Mouse (Mus musculus) stomach, embryonic 16.5 days (tissue): Measurements from ENCODE around the gene Slc10a7. TPM values are rescaled to one million over a fixed set of nuclear protein-coding genes. Genes with fewer than 3 reads are reported as not detected.

Source experiments
- ATAC-seq: fragments of 200-750 bp; cut with Nextera tagmentation; 2 replicates; pipeline ENCODE4 v1.8.0; 2017; ENCODE audit warnings: moderate number of reproducible peaks, moderate TSS enrichment; ENCODE audit not compliant: insufficient read depth, low FRiP score
- H3K27ac ChIP-seq: fragments of 300-500 bp; sonication (generic); 2 replicates; pipeline ENCODE4 v1.5.1; 2014; ENCODE audit warnings: low read length
- H3K27me3 ChIP-seq: fragments of 300-500 bp; sonication (generic); 2 replicates; pipeline ENCODE4 v1.6.1; 2014; ENCODE audit warnings: low read length, control low read depth, mixed read lengths; ENCODE audit not compliant: control insufficient read depth, insufficient read depth
- H3K36me3 ChIP-seq: fragments of 300-500 bp; sonication (generic); 2 replicates; pipeline ENCODE4 v1.6.1; 2014; ENCODE audit warnings: low read length; ENCODE audit not compliant: control insufficient read depth, insufficient read depth
- H3K4me1 ChIP-seq: fragments of 300-500 bp; sonication (generic); 2 replicates; pipeline ENCODE4 v1.6.1; 2014; ENCODE audit warnings: low read length, control low read depth, mixed read lengths; ENCODE audit not compliant: control insufficient read depth, insufficient read depth
- H3K4me2 ChIP-seq: fragments of 300-500 bp; sonication (generic); 2 replicates; pipeline ENCODE4 v1.6.1; 2014; ENCODE audit warnings: low read depth, low read length, mixed read lengths
- H3K4me3 ChIP-seq: fragments of 300-500 bp; sonication (generic); replicated peaks from 2 replicates; pipeline ENCODE4 v1.5.1; 2014; ENCODE audit warnings: mild to moderate bottlenecking, low read length
- H3K9ac ChIP-seq: fragments of 300-500 bp; sonication (generic); 2 replicates; pipeline ENCODE4 v1.6.1; 2014; ENCODE audit warnings: low read length
- H3K9me3 ChIP-seq: fragments of 300-500 bp; sonication (generic); replicated peaks from 2 replicates; pipeline ENCODE4 v1.6.1; 2016; ENCODE audit warnings: low read length, control low read depth; ENCODE audit not compliant: control insufficient read depth
- WGBS: fragments of 180-500 bp; shearing (Covaris S2); extraction: QIAGEN DNeasy Blood & Tissue Kit; methylation state at CpG from one replicate; pipeline ENCODE4 v1.1.7; 2014; 5-methylcytosine and 5-hydroxymethylcytosine counted together
- polyA plus RNA-seq: library from polyadenylated mRNA; unstranded; fragments of >200 nt; fragmentation: Nextera tagmentation; extraction: Ambion mirVana; gene quantifications from 2 replicates; pipeline ENCODE4 v1.2.1, GENCODE M21; 2015

Gene Slc10a7
- polyA plus RNA-seq, 1 experiment from 2014 or later, result 20.8 TPM

GRCm38 (mm10) chr8:78759139-78759538 is 250.0 kb downstream of the Slc10a7 start:
- Histone ChIP-seq H3K4me1 (no peaks in the 10 kb centered on the region), H3K36me3 (no peaks in the 10 kb centered on the region), H3K27ac (no peak overlapping the region), H3K9ac (no peak overlapping the region), H3K4me2 (no peak overlapping the region), H3K27me3 (no peaks in the 10 kb centered on the region), H3K4me3 (no peak overlapping the region), H3K9me3 (no peaks in the 10 kb centered on the region)
- no peak for ATAC-seq

- no peaks in the 10 kb centered on the region for H3K4me1 ChIP-seq
- H3K27me3 ChIP-seq, result no peaks in the 10 kb centered on the region
- no peak overlapping the region for H3K27ac ChIP-seq
- no peaks in the 10 kb centered on the region for H3K36me3 ChIP-seq
- no peak overlapping the region for H3K4me3 ChIP-seq
- H3K9ac ChIP-seq, result no peak overlapping the region
- ATAC-seq, result no peak
- no peak overlapping the region for H3K4me2 ChIP-seq
- H3K9me3 ChIP-seq, result no peaks in the 10 kb centered on the region
Observed at GRCm38 (mm10) chr8:78764976-78765375, 255.8 kb downstream of the Slc10a7 start.

- no peaks in the 10 kb centered on the region for H3K27me3 ChIP-seq
- ATAC-seq, result no peak
- H3K27ac ChIP-seq, result no peak overlapping the region
- WGBS, result 97% methylated on average over 1 of the region's 1 CpGs
- no peaks in the 10 kb centered on the region for H3K36me3 ChIP-seq
- H3K4me1 ChIP-seq, result no peaks in the 10 kb centered on the region
- H3K4me3 ChIP-seq, result no peak overlapping the region
- H3K9me3 ChIP-seq, result no peaks in the 10 kb centered on the region
- no peak overlapping the region for H3K9ac ChIP-seq
- no peak overlapping the region for H3K4me2 ChIP-seq
Observed at GRCm38 (mm10) chr8:78765556-78765955, 256.4 kb downstream of the Slc10a7 start.

- no peak overlapping the region for H3K4me3 ChIP-seq
- H3K27ac ChIP-seq, result no peak overlapping the region
- H3K27me3 ChIP-seq, result no peaks in the 10 kb centered on the region
- H3K9ac ChIP-seq, result no peak overlapping the region
- no peaks in the 10 kb centered on the region for H3K36me3 ChIP-seq
- no peak overlapping the region for H3K4me2 ChIP-seq
- WGBS, result 88% methylated on average over 3 of the region's 3 CpGs
- no peaks in the 10 kb centered on the region for H3K9me3 ChIP-seq
- ATAC-seq, result no peak
- no peaks in the 10 kb centered on the region for H3K4me1 ChIP-seq
Observed at GRCm38 (mm10) chr8:78770584-78770983, 261.4 kb downstream of the Slc10a7 start.

- H3K27me3 ChIP-seq, result no peaks in the 10 kb centered on the region
- peak; percentile 73; the same call in 1 of the 2 replicates for ATAC-seq
- no peak overlapping the region for H3K9ac ChIP-seq
- no peak overlapping the region for H3K4me3 ChIP-seq
- 61% methylated on average over 7 of the region's 7 CpGs for WGBS
- no peak overlapping the region for H3K4me2 ChIP-seq
- H3K9me3 ChIP-seq, result no peaks in the 10 kb centered on the region
- no peak overlapping the region for H3K27ac ChIP-seq
- no peaks in the 10 kb centered on the region for H3K36me3 ChIP-seq
- no peaks in the 10 kb centered on the region for H3K4me1 ChIP-seq
Observed at GRCm38 (mm10) chr8:78771256-78771655, 262.1 kb downstream of the Slc10a7 start.

GRCm38 (mm10) chr8:78776816-78777215 is 267.7 kb downstream of the Slc10a7 start:
- no peak overlapping the region for H3K9ac ChIP-seq
- H3K4me3 ChIP-seq, result no peak overlapping the region
- WGBS, result 80% methylated on average over 9 of the region's 9 CpGs
- no peaks in the 10 kb centered on the region for H3K27me3 ChIP-seq
- no peaks in the 10 kb centered on the region for H3K9me3 ChIP-seq
- no peak overlapping the region for H3K27ac ChIP-seq
- H3K4me2 ChIP-seq, result no peak overlapping the region
- H3K36me3 ChIP-seq, result no peaks in the 10 kb centered on the region
- no peaks in the 10 kb centered on the region for H3K4me1 ChIP-seq
- no peak for ATAC-seq

Other genes starting within 250 kb of the Slc10a7 start
- gene Pou4f2, start 72.7 kb upstream of the Slc10a7 start, polyA plus RNA-seq, result not detected in 2 replicates
- 164 and 176 TPM in 2 replicates for gene Rbmxl1, start 448 bp upstream of the Slc10a7 start, polyA plus RNA-seq